Mouse (Mus musculus): ENCODE results near the gene Sspn. TPM values are rescaled to one million over a fixed set of nuclear protein-coding genes. Genes with fewer than 3 reads are reported as not detected.

The Sspn gene
- polyA plus RNA-seq, 1 experiment from 2014 or later = 11.7 TPM

DNA sequence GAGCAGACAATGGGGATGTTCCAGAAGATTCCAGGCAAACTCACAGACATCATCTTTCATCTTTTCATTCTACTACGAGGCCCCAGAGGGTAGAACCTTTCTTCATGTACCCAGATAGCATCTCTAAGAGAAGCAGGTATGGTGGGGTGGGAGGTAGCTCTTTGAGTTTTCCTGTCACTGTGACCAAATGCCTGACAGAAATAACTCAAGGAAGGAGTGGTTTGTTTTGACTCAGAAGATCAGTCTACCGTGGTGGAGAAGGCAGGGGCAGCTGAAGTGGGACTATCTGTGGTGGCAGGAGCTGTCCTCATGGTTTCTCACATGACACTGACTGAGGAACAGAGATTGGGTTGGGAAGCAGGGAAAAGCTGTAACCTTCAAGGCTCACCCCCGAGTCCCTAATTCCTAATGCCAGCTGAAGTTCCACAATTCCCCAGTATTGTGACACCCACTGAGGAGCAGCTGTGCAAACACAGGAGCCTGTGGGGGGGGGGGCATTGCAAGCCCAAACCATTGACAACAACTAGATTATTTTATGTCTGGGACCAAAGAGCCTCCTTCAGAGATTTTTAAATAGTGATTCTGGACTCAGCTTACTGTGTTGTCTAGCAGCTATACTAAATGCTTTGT lies 74.6 kb downstream of the Sspn start:
- no peaks in the 10 kb centered on the region for H3K9me3 ChIP-seq (ENCODE audit: low read length)
- no peaks in the 10 kb centered on the region for H3K27me3 ChIP-seq (ENCODE audit: insufficient read depth, low read length)
- H3K4me3 ChIP-seq (ENCODE audit: low read length) = no peak overlapping the region
- 35% methylated on average over 3 of the region's 3 CpGs for WGBS
- no peak for ATAC-seq (ENCODE audit: low FRiP score, low TSS enrichment)
- H3K4me1 ChIP-seq (ENCODE audit: insufficient read depth, low read length) = peaks cover 26% of the 10 kb centered on the region
- no peaks in the 10 kb centered on the region for H3K36me3 ChIP-seq (ENCODE audit: insufficient read depth, low read length)
- no peak overlapping the region for H3K27ac ChIP-seq (ENCODE audit: low read length)
- H3K9ac ChIP-seq (replicated peaks; ENCODE audit: low read length) = no peak overlapping the region
- H3K4me2 ChIP-seq (replicated peaks; ENCODE audit: low read depth, low read length) = no peak overlapping the region

DNA sequence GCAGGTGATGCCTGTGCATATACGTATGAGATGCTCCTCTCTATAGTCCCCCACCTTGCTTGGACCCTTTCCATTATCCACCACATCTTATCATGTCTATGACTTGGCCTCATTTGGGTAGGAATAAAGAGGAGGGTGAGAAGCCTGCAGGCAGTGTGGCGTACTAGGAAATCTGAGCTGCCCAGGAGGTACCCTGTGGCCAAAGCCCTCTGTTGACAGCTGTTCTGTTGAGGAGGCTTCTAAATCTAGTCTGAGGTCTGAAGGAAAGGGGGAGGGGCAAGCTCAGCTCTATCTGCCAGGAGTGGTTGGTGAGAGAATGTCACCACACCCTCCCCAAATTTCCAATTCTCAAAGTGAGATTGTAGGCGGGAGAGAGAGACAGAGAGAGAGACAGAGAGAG lies 75.3 kb downstream of the Sspn start:
- Histone ChIP-seq H3K27ac (ENCODE audit: low read length) (no peak overlapping the region), H3K36me3 (ENCODE audit: insufficient read depth, low read length) (no peaks in the 10 kb centered on the region), H3K4me2 (replicated peaks; ENCODE audit: low read depth, low read length) (no peak overlapping the region), H3K9ac (replicated peaks; ENCODE audit: low read length) (no peak overlapping the region), H3K9me3 (ENCODE audit: low read length) (no peaks in the 10 kb centered on the region), H3K4me3 (ENCODE audit: low read length) (no peak overlapping the region), H3K27me3 (ENCODE audit: insufficient read depth, low read length) (no peaks in the 10 kb centered on the region), H3K4me1 (ENCODE audit: insufficient read depth, low read length) (peaks cover 26% of the 10 kb centered on the region)
- ATAC-seq (ENCODE audit: low FRiP score, low TSS enrichment) = no peak
- WGBS = 76% methylated on average over 3 of the region's 3 CpGs

DNA sequence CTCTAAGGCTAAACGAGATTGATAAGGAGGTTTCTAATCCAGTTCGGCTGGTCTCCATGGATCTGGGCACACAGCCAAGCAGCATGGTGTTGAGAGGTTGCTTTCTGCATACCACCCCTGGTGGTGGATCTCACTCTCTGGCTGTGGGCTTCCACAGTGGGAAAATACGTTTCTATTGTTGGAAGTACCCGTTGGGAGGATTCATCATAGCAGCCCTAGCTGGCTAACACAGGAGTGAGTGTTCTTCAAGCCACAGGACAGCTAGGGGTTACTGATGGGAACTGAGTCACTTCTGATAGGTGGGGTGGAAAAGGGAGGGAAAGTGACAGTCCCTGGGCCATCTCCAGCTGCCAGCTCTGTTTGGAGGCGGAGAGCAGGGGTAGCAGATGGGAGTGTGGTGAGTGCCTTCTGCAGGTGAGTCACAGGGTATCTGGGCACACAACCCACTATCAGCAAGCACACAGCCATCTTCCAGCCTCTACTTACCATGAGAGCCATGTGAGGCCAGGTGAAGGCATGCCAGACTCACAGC lies 77.1 kb downstream of the Sspn start:
- H3K4me3 ChIP-seq (ENCODE audit: low read length) = no peak overlapping the region
- ATAC-seq (ENCODE audit: low FRiP score, low TSS enrichment) = peak; percentile 10; the same call in 1 of the 2 replicates
- H3K27me3 ChIP-seq (ENCODE audit: insufficient read depth, low read length) = no peaks in the 10 kb centered on the region
- no peaks in the 10 kb centered on the region for H3K9me3 ChIP-seq (ENCODE audit: low read length)
- WGBS = 57% methylated on average over 5 of the region's 5 CpGs
- H3K36me3 ChIP-seq (ENCODE audit: insufficient read depth, low read length) = no peaks in the 10 kb centered on the region
- H3K9ac ChIP-seq (replicated peaks; ENCODE audit: low read length) = no peak overlapping the region
- no peak overlapping the region for H3K4me2 ChIP-seq (replicated peaks; ENCODE audit: low read depth, low read length)
- no peak overlapping the region for H3K27ac ChIP-seq (ENCODE audit: low read length)
- H3K4me1 ChIP-seq (ENCODE audit: insufficient read depth, low read length) = peaks cover 26% of the 10 kb centered on the region

DNA sequence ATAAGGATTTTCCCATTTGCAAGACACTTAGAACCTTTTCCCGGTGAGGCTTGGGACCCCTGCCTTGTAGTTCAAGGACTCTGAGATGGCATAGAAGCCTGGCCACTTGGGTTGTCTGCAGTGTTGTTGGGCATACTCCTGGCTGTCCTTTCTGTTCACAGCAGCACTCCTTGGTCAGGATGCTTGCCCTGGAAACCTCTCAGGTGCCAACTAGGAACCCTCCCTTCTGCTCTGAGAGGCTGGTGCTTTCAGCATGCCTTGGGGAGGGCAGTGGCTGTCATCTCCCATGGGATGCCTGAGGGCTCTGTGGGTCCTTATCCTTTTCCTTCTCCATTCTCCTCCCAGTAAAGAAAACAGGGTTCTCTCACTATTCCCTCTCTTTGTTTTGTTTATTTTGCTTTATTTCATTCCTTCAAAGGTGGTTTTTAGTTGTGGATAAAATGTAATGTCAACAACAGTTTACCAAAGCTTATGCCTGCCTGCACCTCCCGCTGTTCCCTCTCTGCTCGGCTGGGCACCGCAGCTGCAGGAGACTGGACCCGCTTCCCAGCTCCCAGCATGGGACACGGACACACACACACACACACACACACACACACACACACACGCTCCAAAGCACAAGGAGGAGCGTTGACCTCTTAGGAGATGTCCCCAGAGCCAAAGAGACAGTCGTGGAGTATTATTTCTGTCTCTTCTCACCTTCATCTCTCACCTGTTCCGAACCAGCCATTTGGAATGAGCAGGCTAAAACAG lies 77.9 kb downstream of the Sspn start:
- no peak for ATAC-seq (ENCODE audit: low FRiP score, low TSS enrichment)
- no peaks in the 10 kb centered on the region for H3K36me3 ChIP-seq (ENCODE audit: insufficient read depth, low read length)
- WGBS = 62% methylated on average over 10 of the region's 10 CpGs

DNA sequence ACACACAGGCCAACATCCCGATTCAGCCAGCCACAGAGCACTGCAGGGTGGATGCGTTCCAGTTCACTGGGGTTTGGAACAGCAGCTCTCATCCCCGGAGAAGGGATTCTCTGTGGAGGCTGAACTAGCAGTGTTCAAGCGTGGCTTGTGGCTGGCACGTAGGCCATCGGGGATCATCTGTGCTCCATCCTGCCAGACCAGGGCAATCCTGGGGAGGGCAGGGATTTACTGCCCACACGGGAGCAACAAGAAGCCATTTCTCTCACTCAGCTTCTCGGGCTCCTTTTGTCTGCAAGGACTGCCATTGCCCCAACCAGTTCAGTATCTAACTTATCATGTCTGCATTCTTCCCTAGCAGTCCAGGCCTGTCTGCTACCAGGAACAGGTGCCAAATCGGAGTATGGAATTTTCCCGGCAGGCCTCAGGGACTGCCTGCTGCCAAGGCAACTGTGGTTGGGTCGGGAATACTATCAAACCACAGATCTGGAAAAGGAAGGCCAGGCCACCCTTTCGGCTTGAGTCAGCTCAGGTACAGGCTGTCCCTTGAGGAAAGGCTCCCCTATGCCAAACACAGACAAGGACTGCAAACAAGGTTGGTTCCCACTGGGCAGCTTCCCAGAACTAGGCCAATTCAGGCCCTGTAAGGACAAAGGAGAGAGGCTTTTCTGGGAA lies 78.8 kb downstream of the Sspn start:
- H3K4me2 ChIP-seq (replicated peaks; ENCODE audit: low read depth, low read length) = no peak overlapping the region
- no peak overlapping the region for H3K4me3 ChIP-seq (ENCODE audit: low read length)
- no peaks in the 10 kb centered on the region for H3K27me3 ChIP-seq (ENCODE audit: insufficient read depth, low read length)
- H3K9me3 ChIP-seq (ENCODE audit: low read length) = no peaks in the 10 kb centered on the region
- peaks cover 21% of the 10 kb centered on the region for H3K4me1 ChIP-seq (ENCODE audit: insufficient read depth, low read length)
- no peak overlapping the region for H3K27ac ChIP-seq (ENCODE audit: low read length)
- no peaks in the 10 kb centered on the region for H3K36me3 ChIP-seq (ENCODE audit: insufficient read depth, low read length)
- peak; percentile 68; the same call in 1 of the 2 replicates for ATAC-seq (ENCODE audit: low FRiP score, low TSS enrichment)
- 37% methylated on average over 12 of the region's 12 CpGs for WGBS
- H3K9ac ChIP-seq (replicated peaks; ENCODE audit: low read length) = no peak overlapping the region; the same call in 1 of the 2 replicates

More for the DNA sequence above, 77.9 kb downstream of the Sspn start:
- no peak overlapping the region for H3K4me2 ChIP-seq (replicated peaks; ENCODE audit: low read depth, low read length)
- no peak overlapping the region for H3K9ac ChIP-seq (replicated peaks; ENCODE audit: low read length)
- H3K4me3 ChIP-seq (ENCODE audit: low read length) = no peak overlapping the region
- H3K27me3 ChIP-seq (ENCODE audit: insufficient read depth, low read length) = no peaks in the 10 kb centered on the region
- H3K9me3 ChIP-seq (ENCODE audit: low read length) = no peaks in the 10 kb centered on the region
- H3K27ac ChIP-seq (ENCODE audit: low read length) = no peak overlapping the region
- H3K4me1 ChIP-seq (ENCODE audit: insufficient read depth, low read length) = peaks cover 26% of the 10 kb centered on the region

DNA sequence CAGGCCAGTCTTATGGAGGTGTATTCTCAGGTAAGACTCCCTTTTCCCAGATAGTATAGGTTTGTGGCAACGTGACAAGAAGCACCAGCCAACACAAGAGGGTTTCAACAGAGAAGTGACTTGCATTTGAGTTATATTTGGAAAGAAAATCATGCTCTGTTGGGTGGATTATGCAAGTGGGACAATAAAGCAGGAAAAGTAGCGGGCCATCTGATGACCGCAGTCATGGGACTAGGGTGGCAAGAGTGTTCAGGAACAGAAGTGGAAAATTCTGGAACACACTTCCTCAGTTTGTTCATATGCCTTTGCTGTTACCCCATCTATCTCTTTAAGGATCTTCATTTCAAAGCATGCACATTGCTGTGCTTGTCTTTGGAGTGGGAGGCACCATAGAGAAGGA lies 82.9 kb downstream of the Sspn start:
- Histone ChIP-seq H3K9me3 (ENCODE audit: low read length) (no peaks in the 10 kb centered on the region), H3K27me3 (ENCODE audit: insufficient read depth, low read length) (no peaks in the 10 kb centered on the region), H3K4me2 (replicated peaks; ENCODE audit: low read depth, low read length) (no peak overlapping the region), H3K27ac (ENCODE audit: low read length) (no peak overlapping the region), H3K4me1 (ENCODE audit: insufficient read depth, low read length) (peaks cover 9% of the 10 kb centered on the region), H3K4me3 (ENCODE audit: low read length) (no peak overlapping the region), H3K36me3 (ENCODE audit: insufficient read depth, low read length) (no peaks in the 10 kb centered on the region), H3K9ac (replicated peaks; ENCODE audit: low read length) (no peak overlapping the region)
- no peak for ATAC-seq (ENCODE audit: low FRiP score, low TSS enrichment)
- 93% methylated on average over 3 of the region's 3 CpGs for WGBS

Other genes starting within 250 kb of the Sspn start
- 4.6 and 5.9 TPM in 2 replicates for gene Rassf8, start 184.9 kb upstream of the Sspn start, polyA plus RNA-seq (2015; fragmentation: Nextera tagmentation; extraction: Ambion mirVana)
- 0.94 and 1.1 TPM in 2 replicates for gene Bhlhe41, start 66.1 kb upstream of the Sspn start, polyA plus RNA-seq (2015; fragmentation: Nextera tagmentation; extraction: Ambion mirVana)